Mouse (Mus musculus): ENCODE measurements around the gene Shank2. TPM values are rescaled to one million over a fixed set of nuclear protein-coding genes. Genes with fewer than 3 reads are reported as not detected.

Shank2 gene
- polyA plus RNA-seq, 1 experiment from 2014 or later: 2.1 TPM

- H3K36me3 ChIP-seq (ENCODE audit: control insufficient read depth, insufficient read depth, low read length): no peaks in the 10 kb centered on the region
- H3K9ac ChIP-seq (ENCODE audit: low read length): peak overlapping the region; percentile 56
- under 1% methylated on average over 45 of the region's 50 CpGs for WGBS
- peaks cover 51% of the 10 kb centered on the region for H3K27me3 ChIP-seq (ENCODE audit: control insufficient read depth, insufficient read depth, low read length)
- DNase-seq (ENCODE audit: low spot score): peak; percentile 84
- no peak overlapping the region for H3K27ac ChIP-seq (ENCODE audit: low read depth, low read length)
- peak; percentile 69 for ATAC-seq (ENCODE audit: insufficient read depth, low FRiP score, low TSS enrichment)
- peaks cover 9% of the 10 kb centered on the region for H3K4me1 ChIP-seq (ENCODE audit: control insufficient read depth, insufficient read depth, low read length)
- peak overlapping the region; percentile 42 for H3K4me3 ChIP-seq (ENCODE audit: low read depth, low read length)
- H3K4me2 ChIP-seq (ENCODE audit: low read depth): peak overlapping the region; percentile 84
- no peaks in the 10 kb centered on the region for H3K9me3 ChIP-seq (ENCODE audit: control insufficient read depth, low read length)
Measured at GRCm38 (mm10) chr7:143978741-143979371, 22.9 kb upstream of the Shank2 start.

DNA sequence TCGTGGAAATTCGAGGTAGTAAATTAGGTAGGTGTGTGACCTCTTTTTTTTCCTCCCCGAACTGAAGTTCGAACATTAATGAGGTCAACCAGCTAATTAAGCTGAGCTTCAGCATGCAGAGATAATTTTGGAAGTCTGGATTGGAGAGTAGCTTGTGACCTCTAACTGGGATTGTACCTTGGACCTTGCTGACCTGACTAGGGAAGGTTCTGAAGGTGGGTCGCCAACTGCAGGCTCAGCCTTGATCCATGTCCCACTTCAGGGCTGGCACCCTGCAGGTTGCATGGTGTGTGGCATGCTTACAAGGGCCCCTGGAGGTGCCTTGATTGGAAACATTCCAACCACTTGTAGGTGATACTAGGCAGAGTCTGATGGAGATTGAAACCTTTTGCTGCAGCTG is 21.7 kb upstream of the Shank2 start:
- WGBS: 64% methylated on average over 5 of the region's 5 CpGs
- DNase-seq (ENCODE audit: low spot score): no peak
- H3K4me3 ChIP-seq (ENCODE audit: low read depth, low read length): no peak overlapping the region
- no peaks in the 10 kb centered on the region for H3K36me3 ChIP-seq (ENCODE audit: control insufficient read depth, insufficient read depth, low read length)
- H3K9me3 ChIP-seq (ENCODE audit: control insufficient read depth, low read length): no peaks in the 10 kb centered on the region
- no peak for ATAC-seq (ENCODE audit: insufficient read depth, low FRiP score, low TSS enrichment)
- no peak overlapping the region for H3K27ac ChIP-seq (ENCODE audit: low read depth, low read length)
- H3K9ac ChIP-seq (ENCODE audit: low read length): no peak overlapping the region
- H3K4me2 ChIP-seq (ENCODE audit: low read depth): no peak overlapping the region
- peaks cover 9% of the 10 kb centered on the region for H3K4me1 ChIP-seq (ENCODE audit: control insufficient read depth, insufficient read depth, low read length)
- H3K27me3 ChIP-seq (ENCODE audit: control insufficient read depth, insufficient read depth, low read length): peaks cover 51% of the 10 kb centered on the region

DNA sequence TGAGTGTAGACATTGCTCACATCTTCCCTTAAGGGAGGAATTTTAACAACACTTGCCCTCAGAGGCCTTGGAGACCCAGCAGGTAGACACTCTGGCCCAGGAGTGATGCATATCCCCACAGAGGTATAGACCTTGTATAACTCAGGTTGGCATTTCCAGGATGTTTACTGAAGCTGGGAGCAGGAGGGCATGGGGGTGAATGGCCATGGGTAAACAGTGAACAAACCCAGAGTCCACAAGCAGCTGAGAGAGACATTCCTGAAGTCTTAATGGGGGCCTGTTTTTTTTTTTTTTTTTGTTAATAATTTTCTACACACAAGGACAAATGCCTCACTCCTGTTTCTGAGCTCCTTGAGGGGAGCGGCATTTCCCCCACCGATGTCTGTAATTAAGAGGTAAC is 15.4 kb upstream of the Shank2 start:
- H3K9ac ChIP-seq (ENCODE audit: low read length): no peak overlapping the region
- no peak overlapping the region for H3K4me3 ChIP-seq (ENCODE audit: low read depth, low read length)
- no peak overlapping the region for H3K27ac ChIP-seq (ENCODE audit: low read depth, low read length)
- no peaks in the 10 kb centered on the region for H3K9me3 ChIP-seq (ENCODE audit: control insufficient read depth, low read length)
- H3K27me3 ChIP-seq (ENCODE audit: control insufficient read depth, insufficient read depth, low read length): no peaks in the 10 kb centered on the region
- no peak for DNase-seq (ENCODE audit: low spot score)
- H3K36me3 ChIP-seq (ENCODE audit: control insufficient read depth, insufficient read depth, low read length): no peaks in the 10 kb centered on the region
- 90% methylated on average over 2 of the region's 2 CpGs for WGBS
- no peaks in the 10 kb centered on the region for H3K4me1 ChIP-seq (ENCODE audit: control insufficient read depth, insufficient read depth, low read length)
- no peak for ATAC-seq (ENCODE audit: insufficient read depth, low FRiP score, low TSS enrichment)
- no peak overlapping the region for H3K4me2 ChIP-seq (ENCODE audit: low read depth)

DNA sequence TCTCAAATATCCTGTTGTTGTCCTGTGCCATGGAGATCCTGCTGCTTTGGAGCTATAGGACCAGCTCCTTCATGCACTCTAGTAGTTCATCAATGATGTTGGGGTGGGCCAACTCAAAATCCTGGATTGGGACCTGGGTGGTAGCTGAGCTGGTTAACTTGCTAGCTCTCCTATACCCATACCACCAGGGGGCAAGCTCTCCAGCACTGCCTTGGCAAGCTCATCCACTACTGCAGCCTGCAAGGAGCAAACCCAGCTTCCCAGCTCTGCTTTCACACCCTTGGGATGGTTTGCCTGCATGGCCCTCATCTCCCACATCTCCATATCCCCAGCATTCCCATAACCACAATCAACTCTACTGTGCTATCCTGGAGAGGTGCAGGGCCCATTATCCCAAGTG is 10.6 kb upstream of the Shank2 start:
- Histone ChIP-seq H3K9me3 (ENCODE audit: control insufficient read depth, low read length) (no peaks in the 10 kb centered on the region), H3K27ac (ENCODE audit: low read depth, low read length) (no peak overlapping the region), H3K4me3 (ENCODE audit: low read depth, low read length) (no peak overlapping the region), H3K9ac (ENCODE audit: low read length) (no peak overlapping the region), H3K36me3 (ENCODE audit: control insufficient read depth, insufficient read depth, low read length) (no peaks in the 10 kb centered on the region), H3K4me1 (ENCODE audit: control insufficient read depth, insufficient read depth, low read length) (no peaks in the 10 kb centered on the region), H3K4me2 (ENCODE audit: low read depth) (no peak overlapping the region), H3K27me3 (ENCODE audit: control insufficient read depth, insufficient read depth, low read length) (no peaks in the 10 kb centered on the region)
- DNase-seq (ENCODE audit: low spot score) (no peak), ATAC-seq (ENCODE audit: insufficient read depth, low FRiP score, low TSS enrichment) (no peak)

DNA sequence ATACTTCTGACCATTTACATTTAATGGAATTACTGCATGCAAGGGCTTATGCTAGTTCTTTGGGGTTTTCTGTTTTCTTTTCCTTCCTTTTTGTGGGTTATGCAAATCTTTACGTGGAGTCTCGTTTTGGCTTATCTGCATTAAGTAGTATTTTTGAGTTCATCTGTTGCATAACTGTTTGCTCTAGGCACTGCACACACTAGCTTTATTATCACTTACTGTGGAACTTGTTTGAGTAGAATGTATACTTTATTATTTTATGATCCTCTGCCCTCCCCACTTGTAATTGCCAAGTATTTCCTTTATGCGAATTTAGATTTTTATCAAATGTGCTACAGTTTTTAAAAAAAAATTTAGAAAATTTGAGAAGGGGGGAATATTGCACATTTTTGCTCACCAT is 2.7 kb upstream of the Shank2 start:
- Histone ChIP-seq H3K36me3 (ENCODE audit: control insufficient read depth, insufficient read depth, low read length) (no peaks in the 10 kb centered on the region), H3K4me1 (ENCODE audit: control insufficient read depth, insufficient read depth, low read length) (no peaks in the 10 kb centered on the region), H3K4me2 (ENCODE audit: low read depth) (no peak overlapping the region), H3K27ac (ENCODE audit: low read depth, low read length) (no peak overlapping the region), H3K9me3 (ENCODE audit: control insufficient read depth, low read length) (no peaks in the 10 kb centered on the region), H3K27me3 (ENCODE audit: control insufficient read depth, insufficient read depth, low read length) (no peaks in the 10 kb centered on the region), H3K4me3 (ENCODE audit: low read depth, low read length) (no peak overlapping the region), H3K9ac (ENCODE audit: low read length) (no peak overlapping the region)
- 91% methylated on average over 3 of the region's 3 CpGs for WGBS
- ATAC-seq (ENCODE audit: insufficient read depth, low FRiP score, low TSS enrichment) (no peak), DNase-seq (ENCODE audit: low spot score) (no peak)

DNA sequence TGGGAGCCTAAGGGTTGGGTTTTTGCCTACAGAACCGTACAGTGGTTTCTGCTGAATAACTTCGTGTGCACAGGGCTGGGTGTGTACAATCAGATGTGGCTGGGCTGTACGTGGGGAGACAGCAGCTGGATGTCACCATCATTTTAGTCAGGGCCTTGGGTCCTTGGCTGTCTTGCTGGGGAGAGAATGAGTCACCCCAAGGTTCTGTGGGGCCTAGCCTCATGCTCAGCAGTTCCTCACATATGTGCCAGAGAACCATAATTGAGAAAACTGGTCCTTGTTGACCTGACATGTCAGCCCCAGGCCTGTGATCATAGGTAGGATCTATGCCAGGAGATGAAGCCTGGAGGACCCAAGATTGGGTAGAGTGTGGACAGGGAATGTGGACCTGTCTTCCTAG is 1.7 kb downstream of the Shank2 start:
- Histone ChIP-seq H3K9ac (ENCODE audit: low read length) (no peak overlapping the region), H3K9me3 (ENCODE audit: control insufficient read depth, low read length) (no peaks in the 10 kb centered on the region), H3K27ac (ENCODE audit: low read depth, low read length) (no peak overlapping the region), H3K4me2 (ENCODE audit: low read depth) (no peak overlapping the region), H3K4me1 (ENCODE audit: control insufficient read depth, insufficient read depth, low read length) (no peaks in the 10 kb centered on the region), H3K36me3 (ENCODE audit: control insufficient read depth, insufficient read depth, low read length) (no peaks in the 10 kb centered on the region), H3K4me3 (ENCODE audit: low read depth, low read length) (no peak overlapping the region), H3K27me3 (ENCODE audit: control insufficient read depth, insufficient read depth, low read length) (no peaks in the 10 kb centered on the region)
- WGBS: 86% methylated on average over 3 of the region's 3 CpGs
- ATAC-seq (ENCODE audit: insufficient read depth, low FRiP score, low TSS enrichment): no peak
- DNase-seq (ENCODE audit: low spot score): no peak

DNA sequence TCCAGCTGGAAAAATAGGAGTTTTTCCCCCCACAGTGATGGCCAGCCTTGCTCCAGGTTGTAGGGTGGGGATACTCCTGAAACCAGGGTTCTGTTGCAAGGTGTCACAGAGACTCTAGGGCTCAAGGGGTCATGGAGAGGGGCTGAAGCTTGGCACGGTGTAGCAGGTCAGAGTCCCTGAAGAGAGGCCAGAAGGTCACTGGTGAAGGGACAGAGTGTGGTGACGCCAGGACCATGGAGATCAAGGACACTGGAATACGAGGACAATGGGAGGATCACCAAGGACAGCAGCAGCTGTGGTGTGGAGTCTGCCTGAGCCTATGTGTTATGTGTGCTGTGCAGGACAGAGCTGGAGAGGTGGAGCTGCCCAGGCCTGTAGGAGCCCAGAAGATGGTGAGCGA is 6.4 kb downstream of the Shank2 start:
- DNase-seq (ENCODE audit: low spot score) (no peak), ATAC-seq (ENCODE audit: insufficient read depth, low FRiP score, low TSS enrichment) (no peak)
- H3K9me3 ChIP-seq (ENCODE audit: control insufficient read depth, low read length): no peaks in the 10 kb centered on the region
- no peaks in the 10 kb centered on the region for H3K36me3 ChIP-seq (ENCODE audit: control insufficient read depth, insufficient read depth, low read length)
- no peak overlapping the region for H3K9ac ChIP-seq (ENCODE audit: low read length)
- no peak overlapping the region for H3K27ac ChIP-seq (ENCODE audit: low read depth, low read length)
- H3K4me3 ChIP-seq (ENCODE audit: low read depth, low read length): no peak overlapping the region
- H3K4me2 ChIP-seq (ENCODE audit: low read depth): no peak overlapping the region
- H3K27me3 ChIP-seq (ENCODE audit: control insufficient read depth, insufficient read depth, low read length): no peaks in the 10 kb centered on the region
- no peaks in the 10 kb centered on the region for H3K4me1 ChIP-seq (ENCODE audit: control insufficient read depth, insufficient read depth, low read length)
- 79% methylated on average over 4 of the region's 4 CpGs for WGBS

GRCm38 (mm10) chr7:144008985-144009384 is 7.3 kb downstream of the Shank2 start:
- Histone ChIP-seq H3K36me3 (ENCODE audit: control insufficient read depth, insufficient read depth, low read length) (no peaks in the 10 kb centered on the region), H3K4me1 (ENCODE audit: control insufficient read depth, insufficient read depth, low read length) (no peaks in the 10 kb centered on the region), H3K9ac (ENCODE audit: low read length) (no peak overlapping the region), H3K27me3 (ENCODE audit: control insufficient read depth, insufficient read depth, low read length) (no peaks in the 10 kb centered on the region), H3K4me2 (ENCODE audit: low read depth) (no peak overlapping the region), H3K4me3 (ENCODE audit: low read depth, low read length) (no peak overlapping the region), H3K27ac (ENCODE audit: low read depth, low read length) (no peak overlapping the region), H3K9me3 (ENCODE audit: control insufficient read depth, low read length) (no peaks in the 10 kb centered on the region)
- 83% methylated on average over 4 of the region's 4 CpGs for WGBS
- ATAC-seq (ENCODE audit: insufficient read depth, low FRiP score, low TSS enrichment) (no peak), DNase-seq (ENCODE audit: low spot score) (no peak)

GRCm38 (mm10) chr7:144014485-144014884 is 12.8 kb downstream of the Shank2 start:
- DNase-seq (ENCODE audit: low spot score): no peak
- Histone ChIP-seq H3K4me2 (ENCODE audit: low read depth) (no peak overlapping the region), H3K9ac (ENCODE audit: low read length) (no peak overlapping the region), H3K9me3 (ENCODE audit: control insufficient read depth, low read length) (no peaks in the 10 kb centered on the region), H3K27me3 (ENCODE audit: control insufficient read depth, insufficient read depth, low read length) (no peaks in the 10 kb centered on the region), H3K36me3 (ENCODE audit: control insufficient read depth, insufficient read depth, low read length) (no peaks in the 10 kb centered on the region), H3K27ac (ENCODE audit: low read depth, low read length) (no peak overlapping the region), H3K4me1 (ENCODE audit: control insufficient read depth, insufficient read depth, low read length) (no peaks in the 10 kb centered on the region), H3K4me3 (ENCODE audit: low read depth, low read length) (no peak overlapping the region)
- WGBS: 57% methylated on average over 2 of the region's 2 CpGs
- no peak for ATAC-seq (ENCODE audit: insufficient read depth, low FRiP score, low TSS enrichment)

Data from neural tube, embryonic 11.5 days (tissue).